Comparison of ENCODE assay signal across 24 mouse cellular contexts in genomic region chr2:142682965-142683709, GRCm38 (mm10).
DNase-seq lines count a peak whose midpoint lies in the region; ATAC-seq and TF ChIP-seq lines count a peak whose summit lies in the region.
"Had no signal": no experiment of that assay in that cellular context is flagged by ENCODE, and none has a peak within 500 bp of the region (broad histone marks: within the 10 kb centered on the region; RNA-seq: fewer than 3 reads in every experiment).

No protein-coding gene starts in this region.

- H3K9ac ChIP-seq in lung, embryonic 14.5 days: no peak overlapping the region
- no peak overlapping the region for H3K9ac ChIP-seq in lung, embryonic 16.5 days (ENCODE audit: low read length)
- H3K9ac ChIP-seq: embryonic facial prominence, embryonic 12.5 days; forebrain, embryonic 13.5 days; forebrain, embryonic 15.5 days had no signal

- H3K27me3 ChIP-seq in heart, embryonic 10.5 days (ENCODE audit: insufficient read depth, poor library complexity, severe bottlenecking): no peaks in the 10 kb centered on the region
- H3K27me3 ChIP-seq in lung, embryonic 14.5 days (ENCODE audit: insufficient read depth, low read length): no peaks in the 10 kb centered on the region
- H3K27me3 ChIP-seq in lung, embryonic 16.5 days (ENCODE audit: control insufficient read depth, insufficient read depth, low read depth, low read length): no peaks in the 10 kb centered on the region
- H3K27me3 ChIP-seq: CH12.LX; embryonic facial prominence, embryonic 12.5 days; forebrain, embryonic 13.5 days; forebrain, embryonic 15.5 days; Patski had no signal

- 80% methylated on average over 5 of the region's 5 CpGs for WGBS in heart, embryonic 10.5 days
- WGBS in lung, embryonic 14.5 days: 39% methylated on average over 5 of the region's 5 CpGs
- WGBS in lung, embryonic 16.5 days: 39% methylated on average over 5 of the region's 5 CpGs

- H3K36me3 ChIP-seq in heart, embryonic 10.5 days: no peaks in the 10 kb centered on the region
- H3K36me3 ChIP-seq in lung, embryonic 14.5 days (ENCODE audit: insufficient read depth): no peaks in the 10 kb centered on the region
- H3K36me3 ChIP-seq in lung, embryonic 16.5 days (ENCODE audit: control insufficient read depth, insufficient read depth, low read length): no peaks in the 10 kb centered on the region
- H3K36me3 ChIP-seq: embryonic facial prominence, embryonic 10.5 days; embryonic facial prominence, embryonic 12.5 days; forebrain, embryonic 15.5 days; G1E had no signal

- no peak overlapping the region for H3K4me2 ChIP-seq in lung, embryonic 14.5 days
- H3K4me2 ChIP-seq in lung, embryonic 16.5 days (ENCODE audit: low read depth, low read length): no peak overlapping the region
- H3K4me2 ChIP-seq: embryonic facial prominence, embryonic 12.5 days; forebrain, embryonic 13.5 days; forebrain, embryonic 15.5 days had no signal

- no peaks in the 10 kb centered on the region for H3K9me3 ChIP-seq in heart, embryonic 10.5 days
- no peaks in the 10 kb centered on the region for H3K9me3 ChIP-seq in lung, embryonic 14.5 days (ENCODE audit: low read depth, low read length)
- H3K9me3 ChIP-seq in lung, embryonic 16.5 days (ENCODE audit: control insufficient read depth, low read length): no peaks in the 10 kb centered on the region
- H3K9me3 ChIP-seq: embryonic facial prominence, embryonic 10.5 days; embryonic facial prominence, embryonic 12.5 days; forebrain, embryonic 13.5 days; forebrain, embryonic 15.5 days; G1E had no signal

- no peak overlapping the region for H3K27ac ChIP-seq in heart, embryonic 10.5 days
- H3K27ac ChIP-seq in lung, embryonic 14.5 days (ENCODE audit: low read depth): no peak overlapping the region
- H3K27ac ChIP-seq in lung, embryonic 16.5 days (ENCODE audit: low read length): no peak overlapping the region
- H3K27ac ChIP-seq: embryonic facial prominence, embryonic 10.5 days; embryonic facial prominence, embryonic 12.5 days; forebrain, embryonic 13.5 days; forebrain, embryonic 15.5 days had no signal

- TF ChIP-seq CTCF in lung, embryonic 14.5 days (IDR thresholded peaks at IDR 0.05; ENCODE audit: low read depth): no peak

- peak; percentile 70 for DNase-seq in heart, adult 11 months
- DNase-seq in heart, embryonic 10.5 days (ENCODE audit: low spot score): no peak
- DNase-seq in lung, embryonic 14.5 days: peak; percentile 60
- DNase-seq in lung, postnatal 36 days: no peak
- no peak for DNase-seq in lung, adult 18-20 months
- DNase-seq: adrenal gland, adult 8-10 months; adrenal gland, postnatal 14 days; adrenal gland, postnatal 36 days; B cell, adult 2 months; cerebellum, adult 11-12 months; cerebellum, adult 2 months; cerebellum, adult 9-10 months; cerebellum, postnatal 10 days; cerebellum, postnatal 25 days had no signal

- H3K4me3 ChIP-seq in heart, embryonic 10.5 days: no peak overlapping the region
- no peak overlapping the region for H3K4me3 ChIP-seq in lung, embryonic 14.5 days (ENCODE audit: low read depth, low read length)
- H3K4me3 ChIP-seq in lung, embryonic 16.5 days (ENCODE audit: low read length): no peak overlapping the region
- H3K4me3 ChIP-seq: embryonic facial prominence, embryonic 10.5 days; embryonic facial prominence, embryonic 12.5 days; forebrain, embryonic 13.5 days; forebrain, embryonic 15.5 days had no signal

- no peaks in the 10 kb centered on the region for H3K4me1 ChIP-seq in heart, embryonic 10.5 days
- no peaks in the 10 kb centered on the region for H3K4me1 ChIP-seq in lung, embryonic 14.5 days (ENCODE audit: insufficient read depth)
- 0 out of 2 replicates have a peak, but pooled peaks cover 2% of the 10 kb centered on the region for H3K4me1 ChIP-seq in lung, embryonic 16.5 days (replicated peaks; ENCODE audit: control insufficient read depth, insufficient read depth, low read length)
- H3K4me1 ChIP-seq: embryonic facial prominence, embryonic 10.5 days; embryonic facial prominence, embryonic 12.5 days; forebrain, embryonic 13.5 days; forebrain, embryonic 15.5 days had no signal

- peak; percentile 88 for ATAC-seq in lung, embryonic 14.5 days (ENCODE audit: insufficient read depth)
- peak; percentile 71; the same call in 1 of the 2 replicates for ATAC-seq in lung, embryonic 16.5 days (ENCODE audit: low read depth)
- ATAC-seq: activated CD4-positive, CD25-positive, alpha-beta regulatory T cell, adult 4 months; CD4-positive, CD25-positive, alpha-beta regulatory T cell, adult 4 months; forebrain, embryonic 13.5 days; forebrain, embryonic 15.5 days; Patski had no signal

Comparison
In these comparisons a context has a peak if more than half of its experiments do, and no peak if none do; other contexts are left out.
1. DNase-seq: peak in heart, adult 11 months (single experiment) and lung, embryonic 14.5 days (single experiment); none in heart, embryonic 10.5 days (single experiment), lung, postnatal 36 days (single experiment) and lung, adult 18-20 months (0 of 2).